Mouse (Mus musculus) ES-E14 (cell line): ENCODE results near the gene Tmem256. TPM values are rescaled to one million over a fixed set of nuclear protein-coding genes. Genes with fewer than 3 reads are reported as not detected.
A peak's percentile ranks its signal among the peaks of the same experiment; 100 is the strongest.

ENCODE experiments used
- DNase-seq: peaks from one replicate; pipeline ENCODE4 v3.0.0-alpha.2; 2013; ENCODE audit warnings: low read depth, low spot score
- H3K27ac ChIP-seq: 2 replicates; pipeline ENCODE4 v1.5.1; 2012; ENCODE audit warnings: low read depth, mild to moderate bottlenecking, low read length, moderate library complexity, mixed read lengths; ENCODE audit not compliant: poor library complexity, insufficient read depth, severe bottlenecking
- H3K36me3 ChIP-seq: 2 replicates; pipeline ENCODE4 v1.6.1; 2012; ENCODE audit warnings: mild to moderate bottlenecking, low read length, moderate library complexity, mixed read lengths; ENCODE audit not compliant: control insufficient read depth, poor library complexity, insufficient read depth, severe bottlenecking
- H3K4me1 ChIP-seq, 2 experiments: fragments of 150-350 bp in 1 of 2; sonication (generic) in 1 of 2; 2 replicates each; pipeline ENCODE4 v1.6.1; 2012; ENCODE audit warnings: low read length in 2 of 2, mild to moderate bottlenecking in 1 of 2, mixed read lengths in 1 of 2; ENCODE audit not compliant: control insufficient read depth in 2 of 2, insufficient read depth in 2 of 2, poor library complexity in 1 of 2
- H3K4me3 ChIP-seq, 2 experiments: fragments of 150-350 bp in 1 of 2; sonication (generic) in 1 of 2; 2 replicates each; pipeline ENCODE4 v1.5.1; 2012; ENCODE audit warnings: low read length in 2 of 2, low read depth in 1 of 2, mild to moderate bottlenecking in 1 of 2, mixed read lengths in 1 of 2; ENCODE audit not compliant: insufficient read depth in 1 of 2, poor library complexity in 1 of 2, severe bottlenecking in 1 of 2
- H3K9ac ChIP-seq: 2 replicates; pipeline ENCODE4 v1.6.1; 2012; ENCODE audit warnings: low read depth, mild to moderate bottlenecking, low read length, mixed read lengths; ENCODE audit not compliant: poor library complexity, insufficient read depth, severe bottlenecking
- H3K9me3 ChIP-seq: fragments of 150-350 bp; sonication (generic); 2 replicates; pipeline ENCODE4 v1.6.1; 2012; ENCODE audit warnings: low read depth, mild to moderate bottlenecking, low read length; ENCODE audit not compliant: control insufficient read depth, insufficient read depth
- CHD2 ChIP-seq: IDR thresholded peaks from 2 replicates; pipeline ENCODE4 v1.6.1; 2014; ENCODE audit warnings: mild to moderate bottlenecking, low read depth, low read length, inconsistent platforms
- HCFC1 ChIP-seq: IDR thresholded peaks from 2 replicates; pipeline ENCODE4 v1.6.1; 2012; ENCODE audit warnings: low read length, inconsistent platforms, borderline replicate concordance; ENCODE audit not compliant: insufficient read depth
- MAFK ChIP-seq: IDR thresholded peaks from 2 replicates; pipeline ENCODE4 v1.6.1; 2014; ENCODE audit warnings: mild to moderate bottlenecking, low read depth, low read length, inconsistent platforms; ENCODE audit not compliant: insufficient read depth
- ZC3H11A ChIP-seq: IDR thresholded peaks from 2 replicates; pipeline ENCODE4 v1.6.1; 2012; ENCODE audit warnings: low read depth, mild to moderate bottlenecking, inconsistent platforms, low read length, borderline replicate concordance
- ZNF384 ChIP-seq: IDR thresholded peaks from 2 replicates; pipeline ENCODE4 v1.6.1; 2012; ENCODE audit warnings: low read depth, low read length, inconsistent platforms
- in situ Hi-C, 2 experiments: fragments of 600-800 bp; cut with MboI; formaldehyde crosslinking; loops; one replicate each; pipeline ENCODE4 v1.15.1; 2025; ENCODE audit warnings: low sequenced_read_pairs in 2 of 2, inconsistent platforms in 1 of 2; ENCODE audit not compliant: unreplicated experiment in 2 of 2
- total RNA-seq: library from RNA; depleted of rRNA; stranded (reverse); fragments of 300-350 nt; gene quantifications from 2 replicates; pipeline ENCODE4 v1.2.3, GENCODE M21; 2012

Gene Tmem256
- total RNA-seq, 1 experiment: 90.7 TPM

- Histone ChIP-seq H3K27ac (peak overlapping the region; percentile 19), H3K36me3 (no peaks in the 10 kb centered on the region), H3K4me3 (peak overlapping the region; percentile 71 to 100), H3K4me1 (peaks cover 0 to 1% of the 10 kb centered on the region in 2 experiments; a peak in 1 of 4 replicates), H3K9me3 (no peaks in the 10 kb centered on the region), H3K9ac (peak overlapping the region; percentile 77)
- in situ Hi-C loops: no loop called here
- DNase-seq: no peak
- TF ChIP-seq CHD2: no peak
- no peak for TF ChIP-seq ZNF384
- no peak for TF ChIP-seq HCFC1
- TF ChIP-seq MAFK: no peak
- TF ChIP-seq ZC3H11A: no peak
These were observed 395 bp downstream of the Tmem256 start for GRCm38 (mm10) chr11:69838714-69839104.

- peaks cover 7% of the 10 kb centered on the region; the same call in 1 of the 2 replicates for H3K36me3 ChIP-seq
- peaks cover 0 to 6% of the 10 kb centered on the region in 2 experiments; a peak in 2 of 4 replicates for H3K4me1 ChIP-seq
- H3K9me3 ChIP-seq: no peaks in the 10 kb centered on the region
- in situ Hi-C loops: no loop called here
- H3K27ac ChIP-seq: peak within 1 kb of the TSS; percentile 54
- peak within 1 kb of the TSS; percentile 82 for H3K9ac ChIP-seq
- H3K4me3 ChIP-seq: peak within 1 kb of the TSS; percentile 74 to 86
- peak; percentile 86 for DNase-seq
- TF ChIP-seq MAFK: peak; percentile 57; the same call in 1 of the 2 replicates
- TF ChIP-seq ZC3H11A: no peak
- no peak for TF ChIP-seq ZNF384
- TF ChIP-seq HCFC1: 0 out of 2 replicates have a peak, but pooled peaks have one; percentile 11
- TF ChIP-seq CHD2: no peak
These were observed 7.9 kb downstream of the Tmem256 start, which contains the start of gene Plscr3 for GRCm38 (mm10) chr11:69846198-69846680. Gene Plscr3 (plus strand): TSS chr11:69846376.

GRCm38 (mm10) chr11:69846738-69847688 lies 8.7 kb downstream of the Tmem256 start:
- peaks cover 0 to 6% of the 10 kb centered on the region in 2 experiments; a peak in 2 of 4 replicates for H3K4me1 ChIP-seq
- no peaks in the 10 kb centered on the region for H3K9me3 ChIP-seq
- in situ Hi-C loops: no loop called here
- DNase-seq: no peak
- peaks cover 10% of the 10 kb centered on the region; the same call in 1 of the 2 replicates for H3K36me3 ChIP-seq
- H3K27ac ChIP-seq: no peak overlapping the region
- H3K9ac ChIP-seq: peak overlapping the region; percentile 64
- peak overlapping the region; percentile 74 to 86 for H3K4me3 ChIP-seq
- TF ChIP-seq ZC3H11A (no peak), ZNF384 (0 out of 2 replicates have a peak, but pooled peaks have one; percentile 12), HCFC1 (no peak)

- in situ Hi-C loops: no loop called here
- Histone ChIP-seq H3K9ac (no peak overlapping the region), H3K4me3 (peak overlapping the region in 1 of 2 experiments; percentile 10; a peak in 1 of 4 replicates), H3K36me3 (peaks cover 13% of the 10 kb centered on the region; the same call in 1 of the 2 replicates), H3K27ac (no peak overlapping the region), H3K4me1 (peaks cover 0 to 6% of the 10 kb centered on the region in 2 experiments; a peak in 2 of 4 replicates), H3K9me3 (no peaks in the 10 kb centered on the region)
- no peak for DNase-seq
- TF ChIP-seq ZC3H11A (no peak), MAFK (no peak), CHD2 (no peak), ZNF384 (no peak), HCFC1 (no peak)
These were observed 9.7 kb downstream of the Tmem256 start for GRCm38 (mm10) chr11:69848021-69848420.
